Mouse (Mus musculus) sigmoid colon, adult 10 weeks (tissue): ENCODE measurements around the gene Inpp5e. TPM values are rescaled to one million over a fixed set of nuclear protein-coding genes. Genes with fewer than 3 reads are reported as not detected.

Source experiments
- polyA plus RNA-seq: library from polyadenylated mRNA; stranded (reverse); fragments of 350-450 nt; fragmentation: Illumina TruSeq; extraction: RNeasy Lipid Tissue Mini Kit (QIAGEN cat#74804); gene quantifications from one replicate; pipeline ENCODE4 v1.2.3, GENCODE M21; 2014; ENCODE audit warnings: low read depth, low replicate concordance

Inpp5e gene
- polyA plus RNA-seq, result 5.6 TPM

DNA sequence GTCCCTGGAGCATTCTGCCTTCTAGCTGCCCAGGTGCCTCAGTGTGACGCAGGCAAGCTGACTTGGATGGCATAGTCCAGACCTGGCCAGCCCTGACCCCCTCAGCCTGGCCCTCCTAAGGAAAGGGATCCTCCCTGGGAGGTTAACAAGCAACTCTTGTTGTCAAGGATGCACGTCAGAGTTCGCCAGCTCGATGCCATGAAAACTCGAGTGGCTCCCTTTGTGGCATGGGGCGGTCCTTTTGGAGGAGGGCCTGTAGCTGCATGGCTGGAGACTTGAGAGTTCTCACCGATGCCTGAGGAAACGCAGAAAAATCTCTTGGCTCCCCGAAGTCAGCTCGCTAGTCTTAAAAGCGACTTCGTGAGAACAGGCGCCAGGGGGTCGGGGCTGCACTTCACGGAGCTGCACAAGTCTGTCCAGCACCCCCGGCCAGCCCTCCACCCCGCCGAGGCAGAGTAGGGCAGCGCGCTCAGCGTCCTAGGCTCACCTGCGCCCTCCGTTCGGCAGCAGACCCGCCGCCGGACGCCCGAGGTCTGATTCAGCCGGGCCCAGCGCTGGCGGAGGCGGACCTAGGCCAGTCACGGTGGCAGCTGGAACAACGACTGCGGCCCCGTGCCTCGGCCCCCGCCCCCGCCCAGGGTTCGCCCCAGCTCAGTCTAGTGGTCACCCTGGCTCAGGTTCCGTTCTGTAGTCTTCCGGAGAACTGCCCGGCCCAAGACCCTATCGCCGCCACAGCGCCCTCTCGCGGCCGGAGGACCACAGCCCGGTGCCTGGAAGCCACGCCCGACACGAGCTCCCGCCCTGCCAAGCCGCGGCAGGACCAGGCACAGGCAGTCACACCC lies at the start of gene Inpp5e:
Inpp5e (minus strand) TSS at position 689 of the 842 bp plus-strand sequence.

GRCm38 (mm10) chr2:26444946-26445665 lies 36.1 kb upstream of the Inpp5e start, which contains the start of gene Sec16a:
Gene Sec16a, minus strand, starts transcription at chr2:26445216.

DNA sequence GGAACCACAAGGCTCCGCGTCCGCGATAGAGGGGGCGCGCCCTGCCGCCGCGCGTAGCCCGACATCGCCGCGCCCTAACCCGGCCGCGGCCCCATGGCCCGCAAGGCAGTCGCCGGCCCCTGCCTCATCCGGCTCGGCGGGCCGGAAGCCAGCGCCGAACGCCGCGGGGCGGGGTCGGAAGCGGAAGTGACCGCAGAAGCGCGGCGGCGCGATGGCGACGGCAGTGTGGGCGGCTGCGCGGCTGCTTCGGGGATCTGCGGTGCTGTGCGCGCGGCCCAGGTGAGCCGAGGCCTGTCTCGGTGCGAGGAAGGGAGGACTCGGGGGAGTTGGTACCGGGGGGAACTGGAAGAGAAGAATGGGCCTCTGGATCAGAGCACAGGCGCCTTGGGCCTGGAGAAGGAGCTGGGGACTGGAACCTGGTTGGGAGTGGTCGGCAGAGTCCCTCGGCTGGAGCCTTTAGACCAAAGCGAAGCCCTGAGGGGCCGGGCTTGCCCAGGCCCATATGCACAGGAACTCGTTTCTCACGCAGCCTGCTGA lies 19.8 kb downstream of the Inpp5e start, which contains the start of the genes Entr1 and Pmpca:
Entr1 (minus strand) TSS at position 163 of the 537 bp plus-strand sequence.
Pmpca (plus strand) TSS at position 186 of the 537 bp plus-strand sequence.

GRCm38 (mm10) chr2:26380131-26380771 lies 28.8 kb downstream of the Inpp5e start, which contains the start of gene Snapc4:
Gene Snapc4, minus strand, starts transcription at chr2:26380653.

DNA sequence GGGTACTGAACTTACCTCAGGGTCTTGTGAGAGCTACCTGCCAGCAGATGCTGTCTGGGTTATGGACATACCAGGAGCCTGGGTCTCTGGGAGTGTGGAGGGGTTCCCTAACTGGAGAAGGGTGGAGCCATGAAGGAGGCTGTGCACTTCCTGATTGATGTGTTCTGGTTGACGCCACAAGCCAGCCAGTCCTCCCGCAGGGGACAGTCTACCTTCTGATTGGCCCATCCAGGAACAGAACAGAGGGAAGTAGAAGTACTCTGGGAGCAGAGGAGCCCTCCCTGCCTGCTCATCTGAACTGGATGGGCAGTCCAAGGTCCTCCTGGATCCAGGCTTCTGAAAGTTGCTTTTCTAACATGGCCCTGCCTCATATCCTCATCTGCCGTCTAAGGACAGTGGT lies 48.2 kb downstream of the Inpp5e start, which contains the start of gene Card9:
Card9 (minus strand) TSS at position 147 of the 400 bp plus-strand sequence.

GRCm38 (mm10) chr2:26351358-26352290 lies 57.4 kb downstream of the Inpp5e start, which contains the start of gene Dnlz:
Gene Dnlz, minus strand, starts transcription at chr2:26352110.

Other genes with a start within 250 kb of the Inpp5e start
- gene Lhx3, start 200.9 kb downstream of the Inpp5e start, polyA plus RNA-seq, result not detected
- 11.9 TPM for gene Qsox2, start 171.7 kb downstream of the Inpp5e start, polyA plus RNA-seq
- gene Ccdc187, start 114.6 kb downstream of the Inpp5e start, polyA plus RNA-seq, result 0.22 TPM
- 0.69 TPM for gene Gpsm1, start 93.7 kb downstream of the Inpp5e start, polyA plus RNA-seq
- 1.4 TPM for gene Dnlz, start 57.1 kb downstream of the Inpp5e start, polyA plus RNA-seq
- not detected for gene Card9, start 48.3 kb downstream of the Inpp5e start, polyA plus RNA-seq
- 17.6 TPM for gene Snapc4, start 28.6 kb downstream of the Inpp5e start, polyA plus RNA-seq
- gene Entr1, start 19.9 kb downstream of the Inpp5e start, polyA plus RNA-seq, result 35.1 TPM
- 96.4 TPM for gene Pmpca, start 19.9 kb downstream of the Inpp5e start, polyA plus RNA-seq
- 63.6 TPM for gene Sec16a, start 36.0 kb upstream of the Inpp5e start, polyA plus RNA-seq
- 1.7 TPM for gene Notch1, start 107.5 kb upstream of the Inpp5e start, polyA plus RNA-seq
- 4.7 TPM for gene Egfl7, start 170.8 kb upstream of the Inpp5e start, polyA plus RNA-seq
- gene Gm20532, start 177.4 kb upstream of the Inpp5e start, polyA plus RNA-seq, result not detected
- gene Agpat2, start 195.2 kb upstream of the Inpp5e start, polyA plus RNA-seq, result 3.5 TPM
- not detected for gene Fam69b, start 219.3 kb upstream of the Inpp5e start, polyA plus RNA-seq